Mouse (Mus musculus): Measurements from ENCODE around the gene Rapgef1.

- TF ChIP-seq CTCF (IDR thresholded peaks at IDR 0.05; ENCODE audit: low read depth, low read length) (no peak), TAL1 (conservative IDR thresholded peaks at IDR 0.05; ENCODE audit: low read depth, low read length) (no peak)
Measured at GRCm38 (mm10) chr2:29741207-29741606, 121.7 kb downstream of the Rapgef1 start.

Data from G1E (cell line).